Mouse (Mus musculus) stomach, embryonic 15.5 days (tissue): ENCODE measurements around the gene Kcnip1. TPM values are rescaled to one million over a fixed set of nuclear protein-coding genes. Genes with fewer than 3 reads are reported as not detected.

Experiments used
- ATAC-seq: fragments of 200-750 bp; cut with Nextera tagmentation; 2 replicates; pipeline ENCODE4 v1.8.0; 2017; ENCODE audit warnings: low read depth, moderate number of reproducible peaks, moderate TSS enrichment; ENCODE audit not compliant: insufficient read depth, low FRiP score
- H3K27ac ChIP-seq: fragments of 300-500 bp; sonication (generic); 2 replicates; pipeline ENCODE4 v1.5.1; 2015; ENCODE audit warnings: mild to moderate bottlenecking, inconsistent platforms
- H3K27me3 ChIP-seq: fragments of 300-500 bp; sonication (generic); replicated peaks from 2 replicates; pipeline ENCODE4 v1.6.1; 2015; ENCODE audit warnings: inconsistent platforms
- H3K36me3 ChIP-seq: fragments of 300-500 bp; sonication (generic); 2 replicates; pipeline ENCODE4 v1.6.1; 2015; ENCODE audit warnings: inconsistent platforms
- H3K4me1 ChIP-seq: fragments of 300-500 bp; sonication (generic); 2 replicates; pipeline ENCODE4 v1.6.1; 2015; ENCODE audit warnings: inconsistent platforms
- H3K4me2 ChIP-seq: fragments of 300-500 bp; sonication (generic); 2 replicates; pipeline ENCODE4 v1.6.1; 2015; ENCODE audit warnings: mild to moderate bottlenecking, inconsistent platforms
- H3K4me3 ChIP-seq: fragments of 300-500 bp; sonication (generic); replicated peaks from 2 replicates; pipeline ENCODE4 v1.5.1; 2015; ENCODE audit warnings: inconsistent platforms
- H3K9ac ChIP-seq: fragments of 300-500 bp; sonication (generic); 2 replicates; pipeline ENCODE4 v1.6.1; 2015; ENCODE audit warnings: inconsistent platforms
- H3K9me3 ChIP-seq: fragments of 300-500 bp; sonication (generic); 2 replicates; pipeline ENCODE4 v1.6.1; 2016; ENCODE audit warnings: inconsistent platforms
- WGBS: fragments of 180-500 bp; shearing (Covaris S2); methylation state at CpG from one replicate; pipeline ENCODE4 v1.1.7; 2015; 5-methylcytosine and 5-hydroxymethylcytosine counted together
- polyA plus RNA-seq: library from polyadenylated mRNA; unstranded; fragments of >200 nt; fragmentation: Nextera tagmentation; extraction: Ambion mirVana; gene quantifications from 2 replicates; pipeline ENCODE4 v1.2.1, GENCODE M21; 2015

Gene Kcnip1
- polyA plus RNA-seq, 1 experiment from 2014 or later: 11.8 TPM

- Histone ChIP-seq H3K27ac (no peak overlapping the region), H3K9ac (no peak overlapping the region), H3K9me3 (no peaks in the 10 kb centered on the region), H3K36me3 (no peaks in the 10 kb centered on the region), H3K4me3 (no peak overlapping the region), H3K27me3 (no peaks in the 10 kb centered on the region), H3K4me2 (no peak overlapping the region), H3K4me1 (no peaks in the 10 kb centered on the region)
- 61% methylated on average over 7 of the region's 7 CpGs for WGBS
- ATAC-seq: no peak
Measured at GRCm38 (mm10) chr11:33810105-33810504, 182.8 kb downstream of the Kcnip1 start.

DNA sequence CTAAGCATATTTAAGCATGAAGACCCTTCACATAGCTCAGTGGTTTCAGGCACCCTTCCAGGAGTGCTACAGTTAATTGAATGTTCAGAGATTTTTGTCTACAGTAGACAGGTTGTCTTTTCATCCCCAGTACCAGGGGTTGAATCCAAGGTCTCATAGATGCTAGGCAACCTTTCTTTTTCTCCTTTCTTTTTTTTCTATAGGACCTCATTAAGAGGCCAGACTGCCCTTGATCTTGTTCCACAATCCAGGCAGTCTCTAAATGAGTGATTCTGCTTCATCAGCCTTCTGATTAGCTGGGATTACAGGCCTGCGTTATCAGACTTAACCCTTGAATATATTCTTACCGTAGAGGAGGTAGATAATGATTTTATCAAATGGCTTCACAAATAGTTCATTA is 189.9 kb downstream of the Kcnip1 start:
- H3K9ac ChIP-seq: no peak overlapping the region
- H3K27me3 ChIP-seq: no peaks in the 10 kb centered on the region
- H3K27ac ChIP-seq: no peak overlapping the region
- H3K4me2 ChIP-seq: no peak overlapping the region
- no peak overlapping the region for H3K4me3 ChIP-seq
- H3K9me3 ChIP-seq: no peaks in the 10 kb centered on the region
- H3K4me1 ChIP-seq: no peaks in the 10 kb centered on the region
- no peaks in the 10 kb centered on the region for H3K36me3 ChIP-seq
- 72% methylated on average over 2 of the region's 2 CpGs for WGBS
- ATAC-seq: no peak

- WGBS: 41% methylated on average over 10 of the region's 10 CpGs
- Histone ChIP-seq H3K36me3 (no peaks in the 10 kb centered on the region), H3K9ac (no peak overlapping the region), H3K4me1 (no peaks in the 10 kb centered on the region), H3K9me3 (no peaks in the 10 kb centered on the region), H3K4me2 (no peak overlapping the region), H3K27ac (no peak overlapping the region), H3K4me3 (no peak overlapping the region), H3K27me3 (no peaks in the 10 kb centered on the region)
- ATAC-seq: no peak
Measured at GRCm38 (mm10) chr11:33800436-33801088, 192.4 kb downstream of the Kcnip1 start.

DNA sequence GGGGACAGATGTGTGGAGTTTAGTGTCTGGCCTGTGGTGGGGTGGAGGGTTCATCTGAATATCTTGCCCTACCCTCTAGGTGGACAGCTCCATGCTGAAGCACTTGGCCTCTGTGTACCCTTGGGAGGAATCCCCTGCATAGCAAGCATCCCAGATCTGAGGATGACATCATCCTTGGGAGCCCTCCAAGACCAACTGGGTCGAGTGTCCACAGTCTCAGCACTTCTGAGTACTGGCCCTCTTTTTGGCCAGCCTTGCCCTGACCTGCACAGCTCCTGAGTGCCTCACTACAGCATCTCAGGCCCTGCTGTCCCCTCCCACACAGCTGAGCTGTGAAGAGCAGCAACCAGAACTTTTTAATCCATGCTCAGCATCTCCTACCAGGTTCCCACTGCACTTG is 193.0 kb downstream of the Kcnip1 start:
- WGBS: 18% methylated on average over 1 of the region's 1 CpGs

GRCm38 (mm10) chr11:33798094-33798648 is 194.8 kb downstream of the Kcnip1 start:
- H3K4me2 ChIP-seq: no peak overlapping the region
- H3K4me3 ChIP-seq: no peak overlapping the region
- H3K27ac ChIP-seq: no peak overlapping the region
- no peak for ATAC-seq
- no peak overlapping the region for H3K9ac ChIP-seq
- no peaks in the 10 kb centered on the region for H3K36me3 ChIP-seq
- 61% methylated on average over 12 of the region's 12 CpGs for WGBS
- no peaks in the 10 kb centered on the region for H3K4me1 ChIP-seq
- no peaks in the 10 kb centered on the region for H3K27me3 ChIP-seq
- no peaks in the 10 kb centered on the region for H3K9me3 ChIP-seq

More for the DNA sequence above, 193.0 kb downstream of the Kcnip1 start:
- Histone ChIP-seq H3K27ac (no peak overlapping the region), H3K4me3 (no peak overlapping the region), H3K27me3 (no peaks in the 10 kb centered on the region), H3K4me2 (no peak overlapping the region), H3K36me3 (no peaks in the 10 kb centered on the region), H3K9me3 (no peaks in the 10 kb centered on the region), H3K9ac (no peak overlapping the region), H3K4me1 (no peaks in the 10 kb centered on the region)
- ATAC-seq: no peak

- WGBS: 24% methylated on average over 5 of the region's 5 CpGs
- Histone ChIP-seq H3K4me2 (no peak overlapping the region), H3K4me3 (no peak overlapping the region)
Measured at GRCm38 (mm10) chr11:33787362-33787761, 205.6 kb downstream of the Kcnip1 start.

GRCm38 (mm10) chr11:33786572-33786971 is 206.4 kb downstream of the Kcnip1 start:
- H3K4me2 ChIP-seq: no peak overlapping the region
- no peaks in the 10 kb centered on the region for H3K36me3 ChIP-seq
- WGBS: 82% methylated on average over 4 of the region's 4 CpGs
- H3K27me3 ChIP-seq: no peaks in the 10 kb centered on the region
- no peaks in the 10 kb centered on the region for H3K4me1 ChIP-seq
- H3K4me3 ChIP-seq: no peak overlapping the region
- no peak for ATAC-seq
- no peak overlapping the region for H3K27ac ChIP-seq
- no peaks in the 10 kb centered on the region for H3K9me3 ChIP-seq
- H3K9ac ChIP-seq: no peak overlapping the region

More at GRCm38 (mm10) chr11:33787362-33787761, 205.6 kb downstream of the Kcnip1 start:
- no peak for ATAC-seq
- Histone ChIP-seq H3K4me1 (no peaks in the 10 kb centered on the region), H3K9ac (no peak overlapping the region), H3K27ac (no peak overlapping the region), H3K36me3 (no peaks in the 10 kb centered on the region), H3K27me3 (no peaks in the 10 kb centered on the region), H3K9me3 (no peaks in the 10 kb centered on the region)

GRCm38 (mm10) chr11:33781561-33781971 is 211.4 kb downstream of the Kcnip1 start:
- no peaks in the 10 kb centered on the region for H3K9me3 ChIP-seq
- H3K9ac ChIP-seq: no peak overlapping the region
- 31% methylated on average over 10 of the region's 10 CpGs for WGBS
- no peaks in the 10 kb centered on the region for H3K27me3 ChIP-seq
- no peak overlapping the region for H3K4me2 ChIP-seq
- H3K4me1 ChIP-seq: no peaks in the 10 kb centered on the region
- no peak overlapping the region for H3K27ac ChIP-seq
- no peak overlapping the region for H3K4me3 ChIP-seq
- no peaks in the 10 kb centered on the region for H3K36me3 ChIP-seq
- ATAC-seq: no peak

- Histone ChIP-seq H3K4me1 (no peaks in the 10 kb centered on the region), H3K27ac (no peak overlapping the region), H3K9ac (no peak overlapping the region), H3K36me3 (no peaks in the 10 kb centered on the region), H3K9me3 (no peaks in the 10 kb centered on the region), H3K27me3 (no peaks in the 10 kb centered on the region), H3K4me2 (no peak overlapping the region), H3K4me3 (no peak overlapping the region)
- ATAC-seq: no peak; the same call in 1 of the 2 replicates
- WGBS: 38% methylated on average over 4 of the region's 4 CpGs
Measured at GRCm38 (mm10) chr11:33780263-33780662, 212.7 kb downstream of the Kcnip1 start.

- H3K9ac ChIP-seq: no peak overlapping the region
- no peaks in the 10 kb centered on the region for H3K36me3 ChIP-seq
- H3K4me1 ChIP-seq: no peaks in the 10 kb centered on the region
- H3K27ac ChIP-seq: no peak overlapping the region
- H3K27me3 ChIP-seq: no peaks in the 10 kb centered on the region
- WGBS: 36% methylated on average over 5 of the region's 5 CpGs
- H3K9me3 ChIP-seq: no peaks in the 10 kb centered on the region
- no peak for ATAC-seq
- no peak overlapping the region for H3K4me2 ChIP-seq
- no peak overlapping the region for H3K4me3 ChIP-seq
Measured at GRCm38 (mm10) chr11:33772615-33773141, 220.3 kb downstream of the Kcnip1 start.

GRCm38 (mm10) chr11:33772043-33772442 is 220.9 kb downstream of the Kcnip1 start:
- no peaks in the 10 kb centered on the region for H3K4me1 ChIP-seq
- H3K36me3 ChIP-seq: no peaks in the 10 kb centered on the region
- H3K4me3 ChIP-seq: no peak overlapping the region
- no peak overlapping the region for H3K27ac ChIP-seq
- no peaks in the 10 kb centered on the region for H3K27me3 ChIP-seq
- H3K9ac ChIP-seq: no peak overlapping the region
- no peak for ATAC-seq
- whole genome bisulfite sequencing: 88% methylated on average over 2 of the region's 2 CpGs
- H3K9me3 ChIP-seq: no peaks in the 10 kb centered on the region
- no peak overlapping the region for H3K4me2 ChIP-seq

GRCm38 (mm10) chr11:33766976-33767938 is 225.7 kb downstream of the Kcnip1 start:
- no peak overlapping the region for H3K4me2 ChIP-seq
- no peak overlapping the region for H3K4me3 ChIP-seq
- H3K27me3 ChIP-seq: no peaks in the 10 kb centered on the region
- no peaks in the 10 kb centered on the region for H3K36me3 ChIP-seq
- 69% methylated on average over 9 of the region's 9 CpGs for WGBS
- H3K9ac ChIP-seq: no peak overlapping the region
- no peak for ATAC-seq
- no peak overlapping the region for H3K27ac ChIP-seq
- no peaks in the 10 kb centered on the region for H3K9me3 ChIP-seq
- no peaks in the 10 kb centered on the region for H3K4me1 ChIP-seq
